Mouse (Mus musculus) bone marrow macrophage, adult 2 months (primary cell): ENCODE measurements at regions not wholly inside any gene's neighbourhood (a gene's known extent, or its start where the extent isn't known, plus 50 kb on each side); places are given as distances from the start of the nearest gene placed in this dataset.

Experiments
- CTCF ChIP-seq: IDR thresholded peaks from 2 replicates; pipeline ENCODE4 v1.5.1; 2012; ENCODE audit warnings: low read depth, mild to moderate bottlenecking, low read length, moderate library complexity
- POLR2A ChIP-seq: IDR thresholded peaks from 2 replicates; pipeline ENCODE4 v1.6.1; 2012; ENCODE audit warnings: mild to moderate bottlenecking, low read depth, low read length, borderline replicate concordance

- TF ChIP-seq POLR2A (no peak), CTCF (no peak)
These were observed 399.5 kb upstream of the Smim15 start for GRCm38 (mm10) chr13:107644705-107645104.
